Mouse (Mus musculus): Measurements from ENCODE around the gene Rbks. TPM values are rescaled to one million over a fixed set of nuclear protein-coding genes. Genes with fewer than 3 reads are reported as not detected.

The Rbks gene
- polyA plus RNA-seq, 1 experiment from 2014 or later: 3.5 TPM

- ATAC-seq (ENCODE audit: insufficient read depth): no peak
- 85% methylated on average over 1 of the region's 1 CpGs for WGBS
- no peaks in the 10 kb centered on the region for H3K27me3 ChIP-seq (ENCODE audit: insufficient read depth, low read length)
- no peak for TF ChIP-seq CTCF (IDR thresholded peaks at IDR 0.05; ENCODE audit: low read depth)
- no peak overlapping the region for H3K9ac ChIP-seq
- no peaks in the 10 kb centered on the region for H3K36me3 ChIP-seq (ENCODE audit: insufficient read depth)
- no peak for DNase-seq
- no peak overlapping the region for H3K27ac ChIP-seq (ENCODE audit: low read depth)
- H3K4me3 ChIP-seq (ENCODE audit: low read depth, low read length): no peak overlapping the region
- no peak overlapping the region for H3K4me2 ChIP-seq
- no peaks in the 10 kb centered on the region for H3K4me1 ChIP-seq (ENCODE audit: insufficient read depth)
- no peaks in the 10 kb centered on the region for H3K9me3 ChIP-seq (ENCODE audit: low read depth, low read length)
These were observed 41.7 kb downstream of the Rbks start for GRCm38 (mm10) chr5:31655688-31656190.

- Histone ChIP-seq H3K9ac (no peak overlapping the region), H3K27me3 (ENCODE audit: insufficient read depth, low read length) (no peaks in the 10 kb centered on the region), H3K4me1 (ENCODE audit: insufficient read depth) (no peaks in the 10 kb centered on the region), H3K9me3 (ENCODE audit: low read depth, low read length) (no peaks in the 10 kb centered on the region), H3K4me2 (no peak overlapping the region), H3K4me3 (ENCODE audit: low read depth, low read length) (no peak overlapping the region), H3K27ac (ENCODE audit: low read depth) (no peak overlapping the region), H3K36me3 (ENCODE audit: insufficient read depth) (no peaks in the 10 kb centered on the region)
- no peak for TF ChIP-seq CTCF (IDR thresholded peaks at IDR 0.05; ENCODE audit: low read depth)
- ATAC-seq (ENCODE audit: insufficient read depth) (no peak), DNase-seq (no peak)
- WGBS: 88% methylated on average over 2 of the region's 2 CpGs
These were observed 46.7 kb downstream of the Rbks start for GRCm38 (mm10) chr5:31650518-31651288.

DNA sequence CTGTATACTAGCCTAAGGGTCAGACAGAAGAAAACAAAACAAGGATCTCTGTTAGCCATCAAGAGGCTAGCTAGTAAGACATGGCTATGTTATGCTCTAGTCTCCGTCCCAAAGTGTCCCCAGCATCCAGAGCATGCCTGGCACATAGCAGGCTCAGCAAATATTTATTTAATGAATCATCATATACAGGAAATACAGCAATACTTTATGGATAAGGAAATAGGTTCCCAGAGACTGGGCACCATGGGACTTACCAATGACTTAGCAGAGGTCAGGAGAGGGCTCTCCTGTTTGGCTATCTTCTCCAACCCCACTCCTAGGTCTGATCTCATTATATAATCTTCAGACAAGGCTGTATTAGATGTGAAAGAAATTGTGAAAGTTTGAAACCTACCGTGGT, 50.1 kb downstream of the Rbks start:
- Histone ChIP-seq H3K9ac (no peak overlapping the region), H3K4me1 (ENCODE audit: insufficient read depth) (no peaks in the 10 kb centered on the region), H3K4me3 (ENCODE audit: low read depth, low read length) (no peak overlapping the region), H3K4me2 (no peak overlapping the region), H3K27me3 (ENCODE audit: insufficient read depth, low read length) (no peaks in the 10 kb centered on the region), H3K9me3 (ENCODE audit: low read depth, low read length) (no peaks in the 10 kb centered on the region), H3K27ac (ENCODE audit: low read depth) (no peak overlapping the region), H3K36me3 (ENCODE audit: insufficient read depth) (0 out of 2 replicates have a peak, but pooled peaks cover 3% of the 10 kb centered on the region)
- DNase-seq: no peak
- no peak for TF ChIP-seq CTCF (IDR thresholded peaks at IDR 0.05; ENCODE audit: low read depth)
- WGBS: 69% methylated on average over 2 of the region's 2 CpGs
- no peak for ATAC-seq (ENCODE audit: insufficient read depth)

- TF ChIP-seq CTCF (IDR thresholded peaks at IDR 0.05; ENCODE audit: low read depth): no peak
- H3K9ac ChIP-seq: no peak overlapping the region
- no peaks in the 10 kb centered on the region for H3K4me1 ChIP-seq (ENCODE audit: insufficient read depth)
- ATAC-seq (ENCODE audit: insufficient read depth) (no peak), DNase-seq (no peak)
- no peak overlapping the region for H3K4me3 ChIP-seq (ENCODE audit: low read depth, low read length)
- no peaks in the 10 kb centered on the region for H3K9me3 ChIP-seq (ENCODE audit: low read depth, low read length)
- H3K27me3 ChIP-seq (ENCODE audit: insufficient read depth, low read length): no peaks in the 10 kb centered on the region
- H3K4me2 ChIP-seq: no peak overlapping the region
- no peak overlapping the region for H3K27ac ChIP-seq (ENCODE audit: low read depth)
- WGBS: 84% methylated on average over 6 of the region's 6 CpGs
- H3K36me3 ChIP-seq (ENCODE audit: insufficient read depth): 0 out of 2 replicates have a peak, but pooled peaks cover 3% of the 10 kb centered on the region
These were observed 50.9 kb downstream of the Rbks start for GRCm38 (mm10) chr5:31646574-31646973.

DNA sequence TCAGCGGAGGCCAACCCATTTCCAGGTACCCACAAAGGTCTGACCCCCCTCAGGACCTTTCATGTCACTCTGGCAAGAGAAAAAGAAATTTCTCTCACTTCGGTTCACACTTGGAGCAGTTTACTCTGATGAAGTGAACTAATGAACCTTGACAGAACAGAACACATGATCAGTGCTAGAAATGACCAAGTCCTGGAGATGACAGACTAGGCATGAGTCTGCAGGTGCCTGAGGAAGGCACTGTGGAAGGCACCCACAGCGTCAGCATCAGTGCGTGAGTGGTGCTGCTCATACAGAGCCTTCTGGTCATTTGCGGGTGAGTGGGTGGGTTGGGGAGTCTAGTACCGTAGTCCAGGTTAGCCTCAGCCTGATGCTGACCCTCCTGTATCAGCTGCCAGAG, 51.6 kb downstream of the Rbks start:
- no peak for DNase-seq
- no peak overlapping the region for H3K4me3 ChIP-seq (ENCODE audit: low read depth, low read length)
- ATAC-seq (ENCODE audit: insufficient read depth): no peak
- 0 out of 2 replicates have a peak, but pooled peaks cover 3% of the 10 kb centered on the region for H3K36me3 ChIP-seq (ENCODE audit: insufficient read depth)
- H3K27ac ChIP-seq (ENCODE audit: low read depth): no peak overlapping the region
- no peak overlapping the region for H3K4me2 ChIP-seq
- no peak for TF ChIP-seq CTCF (IDR thresholded peaks at IDR 0.05; ENCODE audit: low read depth)
- no peaks in the 10 kb centered on the region for H3K27me3 ChIP-seq (ENCODE audit: insufficient read depth, low read length)
- H3K4me1 ChIP-seq (ENCODE audit: insufficient read depth): no peaks in the 10 kb centered on the region
- 81% methylated on average over 6 of the region's 6 CpGs for WGBS
- H3K9ac ChIP-seq: no peak overlapping the region
- no peaks in the 10 kb centered on the region for H3K9me3 ChIP-seq (ENCODE audit: low read depth, low read length)

DNA sequence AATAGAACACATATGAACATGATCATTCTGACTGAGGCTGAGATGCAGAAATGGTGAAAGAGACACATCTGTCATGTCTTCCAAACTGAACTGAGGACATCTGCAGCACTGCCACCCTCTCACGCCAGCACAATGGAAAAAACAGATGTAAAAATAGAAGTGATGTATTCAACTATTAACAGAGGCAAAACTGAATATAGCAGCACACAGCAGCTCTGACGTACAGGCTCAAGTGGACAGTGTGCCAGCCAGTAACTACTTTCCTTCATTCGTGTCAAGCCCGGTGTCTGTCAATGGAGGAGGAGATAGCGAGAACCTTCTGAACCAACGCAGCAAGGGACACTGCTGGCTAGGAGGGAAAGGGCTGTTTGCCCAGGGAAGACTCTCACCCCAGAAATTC, 52.6 kb downstream of the Rbks start:
- 87% methylated on average over 6 of the region's 6 CpGs for WGBS
- ATAC-seq (ENCODE audit: insufficient read depth): no peak

DNA sequence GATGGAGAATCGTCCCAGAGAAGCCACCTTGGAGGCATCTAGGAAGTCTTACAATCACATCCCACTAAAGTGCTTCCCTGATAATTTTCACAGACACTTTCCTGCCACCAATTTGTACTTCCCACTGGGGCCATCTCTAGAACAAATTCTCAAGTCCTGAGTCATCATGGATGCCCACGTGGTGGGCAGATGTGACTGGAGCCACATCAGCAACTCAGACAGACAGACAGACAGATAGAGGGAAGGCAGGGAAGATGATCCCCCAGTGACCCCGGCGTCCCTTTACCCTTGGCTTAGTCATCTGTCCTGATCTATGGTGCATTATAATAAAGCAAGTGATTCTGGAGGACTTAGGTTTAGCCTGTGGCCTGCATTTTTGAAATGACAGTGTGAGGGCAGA, 53.2 kb downstream of the Rbks start:
- H3K4me2 ChIP-seq: no peak overlapping the region
- H3K4me1 ChIP-seq (ENCODE audit: insufficient read depth): no peaks in the 10 kb centered on the region
- H3K9ac ChIP-seq: no peak overlapping the region
- H3K27ac ChIP-seq (ENCODE audit: low read depth): no peak overlapping the region
- H3K27me3 ChIP-seq (ENCODE audit: insufficient read depth, low read length): no peaks in the 10 kb centered on the region
- no peak overlapping the region for H3K4me3 ChIP-seq (ENCODE audit: low read depth, low read length)
- no peak for DNase-seq
- H3K36me3 ChIP-seq (ENCODE audit: insufficient read depth): 0 out of 2 replicates have a peak, but pooled peaks cover 3% of the 10 kb centered on the region
- ATAC-seq (ENCODE audit: insufficient read depth): no peak
- H3K9me3 ChIP-seq (ENCODE audit: low read depth, low read length): no peaks in the 10 kb centered on the region
- WGBS: 74% methylated on average over 4 of the region's 4 CpGs
- no peak for TF ChIP-seq CTCF (IDR thresholded peaks at IDR 0.05; ENCODE audit: low read depth)

More for the DNA sequence above, 52.6 kb downstream of the Rbks start:
- H3K9me3 ChIP-seq (ENCODE audit: low read depth, low read length): no peaks in the 10 kb centered on the region
- H3K4me1 ChIP-seq (ENCODE audit: insufficient read depth): no peaks in the 10 kb centered on the region
- H3K27ac ChIP-seq (ENCODE audit: low read depth): no peak overlapping the region
- H3K36me3 ChIP-seq (ENCODE audit: insufficient read depth): 0 out of 2 replicates have a peak, but pooled peaks cover 3% of the 10 kb centered on the region
- TF ChIP-seq CTCF (IDR thresholded peaks at IDR 0.05; ENCODE audit: low read depth): no peak
- no peak overlapping the region for H3K4me2 ChIP-seq
- no peak overlapping the region for H3K9ac ChIP-seq
- no peak overlapping the region for H3K4me3 ChIP-seq (ENCODE audit: low read depth, low read length)
- no peak for DNase-seq
- H3K27me3 ChIP-seq (ENCODE audit: insufficient read depth, low read length): no peaks in the 10 kb centered on the region
